In genomic region chr2:152415786-152416185, GRCm38 (mm10) we compare ENCODE assay signal across 9 mouse cellular contexts. TPM values are rescaled to one million over a fixed set of nuclear protein-coding genes. Genes with fewer than 3 reads are reported as not detected.
A peak's percentile ranks its signal among the peaks of the same experiment; 100 is the strongest.
DNase-seq lines count a peak whose midpoint lies in the region; ATAC-seq lines count a peak whose summit lies in the region.
"Had no signal": no experiment of that assay in that cellular context is flagged by ENCODE, and none has a peak within 500 bp of the region (broad histone marks: within the 10 kb centered on the region; RNA-seq: fewer than 3 reads in every experiment).

No protein-coding gene starts in this region.

- ATAC-seq in liver, embryonic 11.5 days (replicated peaks; ENCODE audit: low FRiP score): no peak
- ATAC-seq in limb, embryonic 15.5 days (ENCODE audit: insufficient number of reproducible peaks, low FRiP score, low TSS enrichment, low read depth): no peak
- no peak for ATAC-seq in stomach, embryonic 15.5 days (ENCODE audit: insufficient read depth, low FRiP score, low read depth)

- H3K9ac ChIP-seq in liver, embryonic 11.5 days (ENCODE audit: low read depth, low read length): no peak overlapping the region
- no peak overlapping the region for H3K9ac ChIP-seq in limb, embryonic 15.5 days
- H3K9ac ChIP-seq in stomach, embryonic 15.5 days: no peak overlapping the region

- no peaks in the 10 kb centered on the region for H3K27me3 ChIP-seq in liver, embryonic 11.5 days (replicated peaks; ENCODE audit: control insufficient read depth, insufficient read depth, low read length)
- H3K27me3 ChIP-seq in hindbrain, embryonic 10.5 days (ENCODE audit: insufficient read depth, poor library complexity, severe bottlenecking): no peaks in the 10 kb centered on the region
- no peaks in the 10 kb centered on the region for H3K27me3 ChIP-seq in limb, embryonic 15.5 days
- H3K27me3 ChIP-seq in stomach, embryonic 15.5 days (replicated peaks): no peaks in the 10 kb centered on the region

- H3K4me2 ChIP-seq in liver, embryonic 11.5 days: peak overlapping the region; percentile 92; the same call in 1 of the 2 replicates
- H3K4me2 ChIP-seq in limb, embryonic 15.5 days: peak overlapping the region; percentile 84; the same call in 1 of the 2 replicates
- H3K4me2 ChIP-seq in stomach, embryonic 15.5 days: peak overlapping the region; percentile 74

- WGBS in liver, embryonic 11.5 days: 96% methylated on average over 3 of the region's 3 CpGs
- WGBS in hindbrain, embryonic 10.5 days: 98% methylated on average over 3 of the region's 3 CpGs
- WGBS in limb, embryonic 15.5 days: 91% methylated on average over 3 of the region's 3 CpGs
- 95% methylated on average over 3 of the region's 3 CpGs for WGBS in stomach, embryonic 15.5 days

- intact Hi-C loops in left cerebral cortex, postnatal 14 days (cut with DNase I): no loop called here

- H3K36me3 ChIP-seq in liver, embryonic 11.5 days (ENCODE audit: control insufficient read depth, insufficient read depth, low read length): peaks cover 4% of the 10 kb centered on the region; the same call in 1 of the 2 replicates
- H3K36me3 ChIP-seq in hindbrain, embryonic 10.5 days: 0 out of 2 replicates have a peak, but pooled peaks cover 7% of the 10 kb centered on the region
- no peaks in the 10 kb centered on the region for H3K36me3 ChIP-seq in limb, embryonic 15.5 days
- H3K36me3 ChIP-seq in stomach, embryonic 15.5 days: no peaks in the 10 kb centered on the region

- H3K4me3 ChIP-seq in liver, embryonic 11.5 days (ENCODE audit: low read depth, low read length): peak overlapping the region; percentile 86; the same call in 1 of the 2 replicates
- peak overlapping the region; percentile 97 for H3K4me3 ChIP-seq in hindbrain, embryonic 10.5 days
- H3K4me3 ChIP-seq in limb, embryonic 15.5 days: peak overlapping the region; percentile 80; the same call in 1 of the 2 replicates
- peak overlapping the region; percentile 72; the same call in 1 of the 2 replicates for H3K4me3 ChIP-seq in stomach, embryonic 15.5 days (replicated peaks)

- peaks cover 19% of the 10 kb centered on the region for H3K4me1 ChIP-seq in liver, embryonic 11.5 days (replicated peaks; ENCODE audit: control insufficient read depth, insufficient read depth, low read length)
- H3K4me1 ChIP-seq in hindbrain, embryonic 10.5 days (replicated peaks): peaks cover 36% of the 10 kb centered on the region
- H3K4me1 ChIP-seq in limb, embryonic 15.5 days: peaks cover 32% of the 10 kb centered on the region
- H3K4me1 ChIP-seq in stomach, embryonic 15.5 days: peaks cover 12% of the 10 kb centered on the region

- DNase-seq in liver, embryonic 11.5 days (ENCODE audit: low spot score): no peak
- no peak for DNase-seq in liver
- DNase-seq in hindbrain, embryonic 10.5 days (ENCODE audit: low spot score): no peak
- no peak for DNase-seq in embryo, embryonic 9.5 days (ENCODE audit: extremely low spot score)
- no peak for DNase-seq in left cerebral cortex, postnatal 14 days (ENCODE audit: low spot score in 2 of 2)

- H3K9me3 ChIP-seq in liver, embryonic 11.5 days (ENCODE audit: control insufficient read depth, low read length): peaks cover 6% of the 10 kb centered on the region; the same call in 1 of the 2 replicates
- H3K9me3 ChIP-seq in hindbrain, embryonic 10.5 days: peaks cover 15% of the 10 kb centered on the region
- no peaks in the 10 kb centered on the region for H3K9me3 ChIP-seq in limb, embryonic 15.5 days
- no peaks in the 10 kb centered on the region for H3K9me3 ChIP-seq in stomach, embryonic 15.5 days

- peak overlapping the region; percentile 96; the same call in 1 of the 2 replicates for H3K27ac ChIP-seq in liver, embryonic 11.5 days (ENCODE audit: low read depth, low read length)
- peak overlapping the region; percentile 100 for H3K27ac ChIP-seq in hindbrain, embryonic 10.5 days
- peak overlapping the region; percentile 96 for H3K27ac ChIP-seq in limb, embryonic 15.5 days
- H3K27ac ChIP-seq in stomach, embryonic 15.5 days: peak overlapping the region; percentile 96

RNA-seq across cellular contexts. Expression of gene 6820408C15Rik, which starts 0.4 kb away (rescaled TPM):
- polyA plus RNA-seq in liver, embryonic 11.5 days (2014; fragmentation: Nextera tagmentation; extraction: Ambion mirVana): 0.31 and 1.1 TPM in 2 replicates
- 1.3 and 3.3 TPM in 2 replicates for polyA plus RNA-seq in hindbrain, embryonic 10.5 days (2016; fragmentation: Nextera tagmentation; extraction: Ambion mirVana)
- 0.10 TPM in 1 of 2 replicates, not detected in the other for polyA plus RNA-seq in limb, embryonic 15.5 days (2015; fragmentation: Nextera tagmentation; extraction: Ambion mirVana)
- polyA plus RNA-seq in stomach, embryonic 15.5 days (2015; fragmentation: Nextera tagmentation; extraction: Ambion mirVana): 0.52 and 0.85 TPM in 2 replicates
- total RNA-seq in left cerebral cortex, postnatal 14 days (2021): 1 to 10 TPM; 3.1 to 3.3 TPM

RNA-seq across cellular contexts. Expression of gene Zcchc3, which starts 1.0 kb away (rescaled TPM):
- polyA plus RNA-seq in liver, embryonic 11.5 days (2014; fragmentation: Nextera tagmentation; extraction: Ambion mirVana): 41.6 and 44.6 TPM in 2 replicates
- 45.9 and 47.9 TPM in 2 replicates for polyA plus RNA-seq in hindbrain, embryonic 10.5 days (2016; fragmentation: Nextera tagmentation; extraction: Ambion mirVana)
- 28.5 and 35.0 TPM in 2 replicates for polyA plus RNA-seq in limb, embryonic 15.5 days (2015; fragmentation: Nextera tagmentation; extraction: Ambion mirVana)
- 40.0 and 40.1 TPM in 2 replicates for polyA plus RNA-seq in stomach, embryonic 15.5 days (2015; fragmentation: Nextera tagmentation; extraction: Ambion mirVana)
- total RNA-seq in left cerebral cortex, postnatal 14 days (2021): 10 to 100 TPM in 1 of 2 experiments, 1 to 10 TPM in 1; 8.7 to 11.9 TPM

RNA-seq across cellular contexts. Expression of gene Sox12, which starts 17.9 kb away (rescaled TPM):
- 8.5 and 9.8 TPM in 2 replicates for polyA plus RNA-seq in liver, embryonic 11.5 days (2014; fragmentation: Nextera tagmentation; extraction: Ambion mirVana)
- 9.5 and 11.1 TPM in 2 replicates for polyA plus RNA-seq in hindbrain, embryonic 10.5 days (2016; fragmentation: Nextera tagmentation; extraction: Ambion mirVana)
- polyA plus RNA-seq in limb, embryonic 15.5 days (2015; fragmentation: Nextera tagmentation; extraction: Ambion mirVana): 5.2 and 6.6 TPM in 2 replicates
- polyA plus RNA-seq in stomach, embryonic 15.5 days (2015; fragmentation: Nextera tagmentation; extraction: Ambion mirVana): 7.2 and 8.0 TPM in 2 replicates
- 10 to 100 TPM; 17.9 to 22.0 TPM for total RNA-seq in left cerebral cortex, postnatal 14 days (2021)

RNA-seq across cellular contexts. Expression of gene Nrsn2, which starts 39.3 kb away (rescaled TPM):
- polyA plus RNA-seq in liver, embryonic 11.5 days (2014; fragmentation: Nextera tagmentation; extraction: Ambion mirVana): 0.45 and 0.49 TPM in 2 replicates
- 1.4 and 5.1 TPM in 2 replicates for polyA plus RNA-seq in hindbrain, embryonic 10.5 days (2016; fragmentation: Nextera tagmentation; extraction: Ambion mirVana)
- 1.0 and 1.5 TPM in 2 replicates for polyA plus RNA-seq in limb, embryonic 15.5 days (2015; fragmentation: Nextera tagmentation; extraction: Ambion mirVana)
- 2.0 and 2.3 TPM in 2 replicates for polyA plus RNA-seq in stomach, embryonic 15.5 days (2015; fragmentation: Nextera tagmentation; extraction: Ambion mirVana)
- total RNA-seq in left cerebral cortex, postnatal 14 days (2021): 10 to 100 TPM; 38.3 to 57.6 TPM

RNA-seq across cellular contexts. Expression of gene Defb23, which starts 48.6 kb away (rescaled TPM):
- polyA plus RNA-seq in liver, embryonic 11.5 days (2014; fragmentation: Nextera tagmentation; extraction: Ambion mirVana): not detected in 2 replicates
- polyA plus RNA-seq in hindbrain, embryonic 10.5 days (2016; fragmentation: Nextera tagmentation; extraction: Ambion mirVana): not detected in 2 replicates
- polyA plus RNA-seq in limb, embryonic 15.5 days (2015; fragmentation: Nextera tagmentation; extraction: Ambion mirVana): not detected in 2 replicates
- polyA plus RNA-seq in stomach, embryonic 15.5 days (2015; fragmentation: Nextera tagmentation; extraction: Ambion mirVana): not detected in 2 replicates
- not detected for total RNA-seq in left cerebral cortex, postnatal 14 days (2021)
- total RNA-seq: layer of hippocampus, adult 18-20 months had no signal
- polyA plus RNA-seq: frontal cortex, adult 2 months had no signal
